Mouse (Mus musculus): ENCODE measurements around the gene Pigk. TPM values are rescaled to one million over a fixed set of nuclear protein-coding genes. Genes with fewer than 3 reads are reported as not detected.

The Pigk gene
- polyA plus RNA-seq, 1 experiment from 2014 or later = 33.7 TPM

DNA sequence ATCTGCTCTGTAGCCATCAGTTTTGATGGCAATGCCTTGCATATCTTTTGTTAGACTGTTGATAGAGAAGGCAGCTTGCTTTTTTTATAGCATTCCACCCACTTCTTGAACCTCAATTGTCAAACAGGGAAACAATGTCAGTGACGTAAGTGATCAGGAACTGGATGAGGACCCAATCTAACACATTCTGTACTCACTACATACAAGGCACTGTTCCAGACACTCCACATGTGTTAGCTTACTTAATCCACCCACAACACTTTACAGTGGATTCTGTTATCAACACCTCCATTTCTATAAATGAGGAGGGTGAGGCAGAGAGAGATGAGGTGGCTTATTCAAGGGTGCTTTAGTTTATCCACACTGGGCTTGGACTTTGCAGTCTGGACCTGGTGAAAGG, 124.0 kb downstream of the Pigk start:
- WGBS = 71% methylated on average over 1 of the region's 1 CpGs
- H3K36me3 ChIP-seq (ENCODE audit: control insufficient read depth, insufficient read depth) = no peaks in the 10 kb centered on the region
- no peak overlapping the region for H3K9ac ChIP-seq (ENCODE audit: low read depth, low read length)
- no peak for TF ChIP-seq CTCF (IDR thresholded peaks at IDR 0.05; ENCODE audit: low read depth)
- no peak overlapping the region for H3K4me2 ChIP-seq (replicated peaks; ENCODE audit: low read depth)
- H3K27ac ChIP-seq (ENCODE audit: low read depth, low read length) = no peak overlapping the region
- no peaks in the 10 kb centered on the region for H3K27me3 ChIP-seq (replicated peaks; ENCODE audit: control insufficient read depth, insufficient read depth, low read length)
- no peaks in the 10 kb centered on the region for H3K9me3 ChIP-seq (ENCODE audit: control insufficient read depth)
- H3K4me1 ChIP-seq (replicated peaks; ENCODE audit: control insufficient read depth, insufficient read depth, low read length) = no peaks in the 10 kb centered on the region
- no peak overlapping the region for H3K4me3 ChIP-seq (ENCODE audit: low read depth, low read length)
- ATAC-seq = no peak

GRCm38 (mm10) chr3:152841264-152841663, 127.4 kb downstream of the Pigk start:
- H3K4me1 ChIP-seq (replicated peaks; ENCODE audit: control insufficient read depth, insufficient read depth, low read length) = no peaks in the 10 kb centered on the region
- no peak overlapping the region for H3K4me2 ChIP-seq (replicated peaks; ENCODE audit: low read depth)

DNA sequence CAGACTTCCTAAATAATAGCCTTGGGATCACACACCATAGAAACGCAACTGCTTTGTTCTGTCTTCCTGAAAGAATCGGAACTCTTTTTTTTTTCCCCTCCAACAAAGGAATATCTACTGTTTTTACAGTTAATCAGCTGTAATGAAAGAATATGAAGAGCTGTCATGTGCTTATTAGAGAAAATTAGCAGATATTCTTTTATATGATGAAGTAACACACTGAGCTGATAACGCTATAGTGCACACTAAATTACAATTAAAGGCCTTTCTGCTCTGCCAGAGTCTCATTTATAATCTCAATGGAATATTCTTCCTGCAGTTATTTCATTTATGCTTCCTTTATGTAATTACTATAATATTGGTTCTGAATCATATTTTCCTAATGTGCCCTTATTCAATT, 128.7 kb downstream of the Pigk start:
- Histone ChIP-seq H3K4me2 (replicated peaks; ENCODE audit: low read depth) (no peak overlapping the region), H3K9ac (ENCODE audit: low read depth, low read length) (no peak overlapping the region), H3K27me3 (replicated peaks; ENCODE audit: control insufficient read depth, insufficient read depth, low read length) (no peaks in the 10 kb centered on the region), H3K27ac (ENCODE audit: low read depth, low read length) (no peak overlapping the region), H3K4me1 (replicated peaks; ENCODE audit: control insufficient read depth, insufficient read depth, low read length) (no peaks in the 10 kb centered on the region), H3K36me3 (ENCODE audit: control insufficient read depth, insufficient read depth) (no peaks in the 10 kb centered on the region), H3K9me3 (ENCODE audit: control insufficient read depth) (no peaks in the 10 kb centered on the region), H3K4me3 (ENCODE audit: low read depth, low read length) (no peak overlapping the region)
- ATAC-seq = no peak
- no peak for TF ChIP-seq CTCF (IDR thresholded peaks at IDR 0.05; ENCODE audit: low read depth)
- WGBS = 77% methylated on average over 3 of the region's 3 CpGs

More at GRCm38 (mm10) chr3:152841264-152841663, 127.4 kb downstream of the Pigk start:
- WGBS = 77% methylated on average over 6 of the region's 6 CpGs
- Histone ChIP-seq H3K36me3 (ENCODE audit: control insufficient read depth, insufficient read depth) (no peaks in the 10 kb centered on the region), H3K27ac (ENCODE audit: low read depth, low read length) (no peak overlapping the region), H3K9ac (ENCODE audit: low read depth, low read length) (no peak overlapping the region), H3K9me3 (ENCODE audit: control insufficient read depth) (no peaks in the 10 kb centered on the region), H3K27me3 (replicated peaks; ENCODE audit: control insufficient read depth, insufficient read depth, low read length) (no peaks in the 10 kb centered on the region), H3K4me3 (ENCODE audit: low read depth, low read length) (no peak overlapping the region)
- no peak for TF ChIP-seq CTCF (IDR thresholded peaks at IDR 0.05; ENCODE audit: low read depth)
- no peak for ATAC-seq

DNA sequence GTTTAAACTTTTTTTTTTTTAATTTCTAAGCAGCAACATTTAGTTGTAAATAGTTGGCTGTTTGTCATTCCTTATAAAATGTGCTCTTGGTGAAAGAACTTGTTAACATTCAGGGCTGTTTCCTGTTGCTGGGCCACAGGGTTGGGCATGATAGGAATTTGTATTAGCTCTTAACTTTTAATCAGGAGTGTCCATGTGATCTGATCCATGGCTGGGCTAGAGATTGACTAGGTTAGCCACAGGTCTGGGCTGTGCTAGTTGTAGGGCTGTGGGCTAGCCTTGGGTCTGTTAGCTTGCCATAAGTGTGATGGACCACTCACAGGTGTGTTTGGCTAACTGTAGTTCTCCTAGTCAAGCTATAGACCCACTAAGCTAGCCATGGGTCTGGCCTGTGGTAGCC, 130.0 kb downstream of the Pigk start:
- no peaks in the 10 kb centered on the region for H3K4me1 ChIP-seq (replicated peaks; ENCODE audit: control insufficient read depth, insufficient read depth, low read length)
- H3K4me2 ChIP-seq (replicated peaks; ENCODE audit: low read depth) = no peak overlapping the region
- H3K4me3 ChIP-seq (ENCODE audit: low read depth, low read length) = no peak overlapping the region
- H3K9me3 ChIP-seq (ENCODE audit: control insufficient read depth) = no peaks in the 10 kb centered on the region
- no peak overlapping the region for H3K27ac ChIP-seq (ENCODE audit: low read depth, low read length)
- no peaks in the 10 kb centered on the region for H3K27me3 ChIP-seq (replicated peaks; ENCODE audit: control insufficient read depth, insufficient read depth, low read length)
- ATAC-seq = no peak
- TF ChIP-seq CTCF (IDR thresholded peaks at IDR 0.05; ENCODE audit: low read depth) = no peak
- H3K9ac ChIP-seq (ENCODE audit: low read depth, low read length) = no peak overlapping the region
- H3K36me3 ChIP-seq (ENCODE audit: control insufficient read depth, insufficient read depth) = no peaks in the 10 kb centered on the region

DNA sequence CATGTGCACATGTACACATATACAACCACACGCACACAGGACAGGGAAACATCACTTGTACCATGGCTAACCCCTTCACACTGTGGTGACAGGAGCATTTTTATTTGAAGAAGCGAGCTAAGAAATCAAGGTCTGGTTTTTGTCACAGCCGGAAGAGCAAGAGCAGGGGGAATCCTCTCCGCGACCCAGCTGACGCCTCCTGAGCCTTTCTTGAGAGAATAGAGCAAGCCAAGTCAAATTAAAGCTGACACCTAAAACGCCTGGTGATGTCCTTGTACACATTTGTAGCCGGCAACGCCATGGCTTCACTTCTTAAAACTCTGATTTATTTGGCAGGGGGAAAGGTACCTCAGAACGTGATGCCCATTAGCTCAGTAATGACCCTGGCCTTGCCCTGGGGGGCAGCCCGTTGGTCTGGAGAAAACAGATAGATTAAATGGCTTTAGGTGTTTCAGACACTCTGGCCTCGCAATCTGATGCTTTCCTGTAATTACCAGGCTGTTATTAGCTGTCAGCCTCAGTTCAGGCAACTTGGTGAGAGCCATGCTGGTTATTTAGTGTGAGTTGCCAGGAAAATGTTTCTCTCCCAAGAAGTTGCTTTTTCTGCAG, 141.2 kb downstream of the Pigk start:
- no peaks in the 10 kb centered on the region for H3K27me3 ChIP-seq (replicated peaks; ENCODE audit: control insufficient read depth, insufficient read depth, low read length)
- H3K36me3 ChIP-seq (ENCODE audit: control insufficient read depth, insufficient read depth) = no peaks in the 10 kb centered on the region
- H3K4me2 ChIP-seq (replicated peaks; ENCODE audit: low read depth) = no peak overlapping the region
- no peak overlapping the region for H3K4me3 ChIP-seq (ENCODE audit: low read depth, low read length)
- 61% methylated on average over 12 of the region's 12 CpGs for WGBS
- no peaks in the 10 kb centered on the region for H3K4me1 ChIP-seq (replicated peaks; ENCODE audit: control insufficient read depth, insufficient read depth, low read length)
- no peak overlapping the region for H3K27ac ChIP-seq (ENCODE audit: low read depth, low read length)
- no peak for TF ChIP-seq CTCF (IDR thresholded peaks at IDR 0.05; ENCODE audit: low read depth)
- H3K9me3 ChIP-seq (ENCODE audit: control insufficient read depth) = no peaks in the 10 kb centered on the region
- no peak overlapping the region for H3K9ac ChIP-seq (ENCODE audit: low read depth, low read length)
- no peak for ATAC-seq

GRCm38 (mm10) chr3:152856095-152856494, 142.2 kb downstream of the Pigk start:
- Histone ChIP-seq H3K27ac (ENCODE audit: low read depth, low read length) (no peak overlapping the region), H3K4me2 (replicated peaks; ENCODE audit: low read depth) (no peak overlapping the region), H3K9me3 (ENCODE audit: control insufficient read depth) (no peaks in the 10 kb centered on the region), H3K9ac (ENCODE audit: low read depth, low read length) (no peak overlapping the region), H3K4me1 (replicated peaks; ENCODE audit: control insufficient read depth, insufficient read depth, low read length) (no peaks in the 10 kb centered on the region), H3K4me3 (ENCODE audit: low read depth, low read length) (no peak overlapping the region), H3K27me3 (replicated peaks; ENCODE audit: control insufficient read depth, insufficient read depth, low read length) (no peaks in the 10 kb centered on the region), H3K36me3 (ENCODE audit: control insufficient read depth, insufficient read depth) (no peaks in the 10 kb centered on the region)
- no peak for ATAC-seq
- WGBS = 68% methylated on average over 10 of the region's 10 CpGs
- no peak for TF ChIP-seq CTCF (IDR thresholded peaks at IDR 0.05; ENCODE audit: low read depth)

- H3K4me1 ChIP-seq (replicated peaks; ENCODE audit: control insufficient read depth, insufficient read depth, low read length) = no peaks in the 10 kb centered on the region
- 63% methylated on average over 4 of the region's 4 CpGs for WGBS
- no peak for ATAC-seq
- no peaks in the 10 kb centered on the region for H3K9me3 ChIP-seq (ENCODE audit: control insufficient read depth)
- H3K27ac ChIP-seq (ENCODE audit: low read depth, low read length) = no peak overlapping the region
- no peaks in the 10 kb centered on the region for H3K36me3 ChIP-seq (ENCODE audit: control insufficient read depth, insufficient read depth)
- no peak overlapping the region for H3K4me2 ChIP-seq (replicated peaks; ENCODE audit: low read depth)
- TF ChIP-seq CTCF (IDR thresholded peaks at IDR 0.05; ENCODE audit: low read depth) = no peak
- no peak overlapping the region for H3K4me3 ChIP-seq (ENCODE audit: low read depth, low read length)
- H3K27me3 ChIP-seq (replicated peaks; ENCODE audit: control insufficient read depth, insufficient read depth, low read length) = no peaks in the 10 kb centered on the region
- H3K9ac ChIP-seq (ENCODE audit: low read depth, low read length) = no peak overlapping the region
These were observed 147.6 kb downstream of the Pigk start for GRCm38 (mm10) chr3:152861450-152861849.

Data from intestine, postnatal 0 days (tissue).